Mouse (Mus musculus) embryonic facial prominence, embryonic 13.5 days (tissue): Measurements from ENCODE around the gene Cirbp. TPM values are rescaled to one million over a fixed set of nuclear protein-coding genes. Genes with fewer than 3 reads are reported as not detected.
A peak's percentile ranks its signal among the peaks of the same experiment; 100 is the strongest.

Experiments
- ATAC-seq: fragments of 200-750 bp; cut with Nextera tagmentation; 2 replicates; pipeline ENCODE4 v1.8.0; 2017; ENCODE audit warnings: low read depth; ENCODE audit not compliant: insufficient number of reproducible peaks, insufficient read depth, low FRiP score, low TSS enrichment
- H3K27ac ChIP-seq: fragments of 300-500 bp; sonication (generic); 2 replicates; pipeline ENCODE4 v1.5.1; 2015; ENCODE audit warnings: moderate library complexity, mild to moderate bottlenecking, inconsistent platforms
- H3K27me3 ChIP-seq: fragments of 300-500 bp; sonication (generic); 2 replicates; pipeline ENCODE4 v1.6.1; 2015; ENCODE audit warnings: mild to moderate bottlenecking, inconsistent platforms
- H3K36me3 ChIP-seq: fragments of 300-500 bp; sonication (generic); 2 replicates; pipeline ENCODE4 v1.6.1; 2015; ENCODE audit warnings: mild to moderate bottlenecking, inconsistent platforms
- H3K4me1 ChIP-seq: fragments of 300-500 bp; sonication (generic); 2 replicates; pipeline ENCODE4 v1.6.1; 2015; ENCODE audit warnings: inconsistent platforms
- H3K4me2 ChIP-seq: fragments of 300-500 bp; sonication (generic); 2 replicates; pipeline ENCODE4 v1.6.1; 2015; ENCODE audit warnings: moderate library complexity, mild to moderate bottlenecking, inconsistent platforms
- H3K4me3 ChIP-seq: fragments of 300-500 bp; sonication (generic); 2 replicates; pipeline ENCODE4 v1.5.1; 2015; ENCODE audit warnings: mild to moderate bottlenecking, inconsistent platforms
- H3K9ac ChIP-seq: fragments of 300-500 bp; sonication (generic); 2 replicates; pipeline ENCODE4 v1.6.1; 2015; ENCODE audit warnings: mild to moderate bottlenecking, inconsistent platforms
- H3K9me3 ChIP-seq: fragments of 300-500 bp; sonication (generic); 2 replicates; pipeline ENCODE4 v1.6.1; 2016; ENCODE audit warnings: inconsistent platforms
- WGBS: fragments of 180-500 bp; shearing (Covaris S2); methylation state at CpG from one replicate; pipeline ENCODE4 v1.1.7; 2015; ENCODE audit warnings: mixed read lengths; 5-methylcytosine and 5-hydroxymethylcytosine counted together
- polyA plus RNA-seq: library from polyadenylated mRNA; unstranded; fragments of >200 nt; fragmentation: Nextera tagmentation; extraction: Ambion mirVana; gene quantifications from 2 replicates; pipeline ENCODE4 v1.2.1, GENCODE M21; 2015

The Cirbp gene
- polyA plus RNA-seq, 1 experiment from 2014 or later, result 162 TPM

GRCm38 (mm10) chr10:80131316-80131951, 34.4 kb upstream of the Cirbp start:
- no peak overlapping the region for H3K27ac ChIP-seq
- H3K27me3 ChIP-seq, result peaks cover 15% of the 10 kb centered on the region
- peak overlapping the region; percentile 26 for H3K4me3 ChIP-seq
- H3K9me3 ChIP-seq, result no peaks in the 10 kb centered on the region
- WGBS, result 15% methylated on average over 55 of the region's 55 CpGs
- ATAC-seq, result no peak
- H3K36me3 ChIP-seq, result peaks cover 85% of the 10 kb centered on the region
- H3K9ac ChIP-seq, result peak overlapping the region; percentile 59
- H3K4me2 ChIP-seq, result peak overlapping the region; percentile 55
- H3K4me1 ChIP-seq, result peaks cover 25% of the 10 kb centered on the region

GRCm38 (mm10) chr10:80131952-80132350, 33.8 kb upstream of the Cirbp start:
- 36% methylated on average over 27 of the region's 27 CpGs for whole genome bisulfite sequencing
- Histone ChIP-seq H3K9me3 (no peaks in the 10 kb centered on the region), H3K27me3 (peaks cover 21% of the 10 kb centered on the region), H3K4me2 (peak overlapping the region; percentile 55), H3K36me3 (peaks cover 80% of the 10 kb centered on the region), H3K9ac (peak overlapping the region; percentile 59), H3K4me1 (peaks cover 31% of the 10 kb centered on the region), H3K27ac (0 out of 2 replicates have a peak overlapping the region, but pooled peaks have one; percentile 16), H3K4me3 (peak overlapping the region; percentile 26)
- no peak for ATAC-seq

- WGBS, result 76% methylated on average over 8 of the region's 8 CpGs
- peaks cover 66% of the 10 kb centered on the region for H3K36me3 ChIP-seq
- H3K9ac ChIP-seq, result 0 out of 2 replicates have a peak overlapping the region, but pooled peaks have one; percentile 27
- no peak for ATAC-seq
- H3K27ac ChIP-seq, result no peak overlapping the region
- no peak overlapping the region for H3K4me2 ChIP-seq
- peaks cover 44% of the 10 kb centered on the region for H3K4me1 ChIP-seq
- peaks cover 35% of the 10 kb centered on the region for H3K27me3 ChIP-seq
- H3K4me3 ChIP-seq, result no peak overlapping the region
- no peaks in the 10 kb centered on the region for H3K9me3 ChIP-seq
Measured at GRCm38 (mm10) chr10:80133226-80133849, 32.4 kb upstream of the Cirbp start.

GRCm38 (mm10) chr10:80134421-80134820, 31.4 kb upstream of the Cirbp start:
- Histone ChIP-seq H3K36me3 (peaks cover 56% of the 10 kb centered on the region), H3K9me3 (no peaks in the 10 kb centered on the region), H3K4me3 (no peak overlapping the region), H3K27ac (no peak overlapping the region), H3K9ac (no peak overlapping the region), H3K4me1 (peaks cover 52% of the 10 kb centered on the region), H3K27me3 (peaks cover 35% of the 10 kb centered on the region), H3K4me2 (no peak overlapping the region)
- no peak for ATAC-seq
- WGBS, result 91% methylated on average over 9 of the region's 9 CpGs

GRCm38 (mm10) chr10:80135161-80135560, 30.6 kb upstream of the Cirbp start:
- WGBS, result 89% methylated on average over 10 of the region's 10 CpGs
- peaks cover 35% of the 10 kb centered on the region for H3K27me3 ChIP-seq

GRCm38 (mm10) chr10:80135641-80136040, 30.1 kb upstream of the Cirbp start:
- Histone ChIP-seq H3K36me3 (peaks cover 43% of the 10 kb centered on the region), H3K27ac (no peak overlapping the region), H3K4me3 (no peak overlapping the region), H3K9me3 (no peaks in the 10 kb centered on the region), H3K27me3 (peaks cover 35% of the 10 kb centered on the region), H3K4me1 (peaks cover 54% of the 10 kb centered on the region), H3K9ac (no peak overlapping the region), H3K4me2 (no peak overlapping the region)
- ATAC-seq, result no peak
- 85% methylated on average over 1 of the region's 1 CpGs for WGBS

More at GRCm38 (mm10) chr10:80135161-80135560, 30.6 kb upstream of the Cirbp start:
- H3K9me3 ChIP-seq, result no peaks in the 10 kb centered on the region
- ATAC-seq, result no peak
- H3K36me3 ChIP-seq, result peaks cover 48% of the 10 kb centered on the region
- H3K9ac ChIP-seq, result no peak overlapping the region
- H3K4me3 ChIP-seq, result no peak overlapping the region
- no peak overlapping the region for H3K4me2 ChIP-seq
- no peak overlapping the region for H3K27ac ChIP-seq
- peaks cover 53% of the 10 kb centered on the region for H3K4me1 ChIP-seq

GRCm38 (mm10) chr10:80136179-80136951, 29.4 kb upstream of the Cirbp start:
- Histone ChIP-seq H3K27ac (no peak overlapping the region), H3K36me3 (peaks cover 37% of the 10 kb centered on the region), H3K27me3 (peaks cover 35% of the 10 kb centered on the region), H3K4me3 (peak overlapping the region; percentile 70), H3K9me3 (no peaks in the 10 kb centered on the region), H3K4me2 (peak overlapping the region; percentile 99), H3K4me1 (peaks cover 57% of the 10 kb centered on the region), H3K9ac (peak overlapping the region; percentile 62)
- WGBS, result 19% methylated on average over 49 of the region's 49 CpGs
- no peak for ATAC-seq

GRCm38 (mm10) chr10:80136952-80137625, 28.7 kb upstream of the Cirbp start:
- no peak overlapping the region for H3K27ac ChIP-seq
- peaks cover 31% of the 10 kb centered on the region for H3K36me3 ChIP-seq
- ATAC-seq, result no peak
- H3K4me1 ChIP-seq, result peaks cover 50% of the 10 kb centered on the region
- peak overlapping the region; percentile 70 for H3K4me3 ChIP-seq
- H3K9ac ChIP-seq, result peak overlapping the region; percentile 62
- H3K4me2 ChIP-seq, result peak overlapping the region; percentile 99
- H3K27me3 ChIP-seq, result peaks cover 35% of the 10 kb centered on the region
- no peaks in the 10 kb centered on the region for H3K9me3 ChIP-seq
- WGBS, result 5% methylated on average over 28 of the region's 29 CpGs

GRCm38 (mm10) chr10:80137626-80138552, 27.9 kb upstream of the Cirbp start:
- H3K9me3 ChIP-seq, result no peaks in the 10 kb centered on the region
- peaks cover 35% of the 10 kb centered on the region for H3K27me3 ChIP-seq
- peak overlapping the region; percentile 57; the same call in 1 of the 2 replicates for H3K27ac ChIP-seq
- 2% methylated on average over 27 of the region's 33 CpGs for WGBS
- H3K4me2 ChIP-seq, result peak overlapping the region; percentile 99
- no peak for ATAC-seq
- H3K9ac ChIP-seq, result peak overlapping the region; percentile 85
- peak overlapping the region; percentile 70 for H3K4me3 ChIP-seq
- H3K4me1 ChIP-seq, result peaks cover 51% of the 10 kb centered on the region
- H3K36me3 ChIP-seq, result peaks cover 23% of the 10 kb centered on the region

GRCm38 (mm10) chr10:80138553-80139438, 27.0 kb upstream of the Cirbp start, which contains the start of gene Atp5d:
Atp5d (plus strand) TSS chr10:80138632.
- peak within 1 kb of the TSS; percentile 85 for H3K9ac ChIP-seq
- peak within 1 kb of the TSS; percentile 70 for H3K27ac ChIP-seq
- no peaks in the 10 kb centered on the region for H3K9me3 ChIP-seq
- ATAC-seq, result no peak
- H3K27me3 ChIP-seq, result peaks cover 35% of the 10 kb centered on the region
- peak within 1 kb of the TSS; percentile 70 for H3K4me3 ChIP-seq
- peak within 1 kb of the TSS; percentile 99 for H3K4me2 ChIP-seq
- peaks cover 19% of the 10 kb centered on the region for H3K36me3 ChIP-seq
- H3K4me1 ChIP-seq, result peaks cover 52% of the 10 kb centered on the region
- under 1% methylated on average over 92 of the region's 94 CpGs for WGBS
